Mouse (Mus musculus): ENCODE results near the gene Allc.

DNA sequence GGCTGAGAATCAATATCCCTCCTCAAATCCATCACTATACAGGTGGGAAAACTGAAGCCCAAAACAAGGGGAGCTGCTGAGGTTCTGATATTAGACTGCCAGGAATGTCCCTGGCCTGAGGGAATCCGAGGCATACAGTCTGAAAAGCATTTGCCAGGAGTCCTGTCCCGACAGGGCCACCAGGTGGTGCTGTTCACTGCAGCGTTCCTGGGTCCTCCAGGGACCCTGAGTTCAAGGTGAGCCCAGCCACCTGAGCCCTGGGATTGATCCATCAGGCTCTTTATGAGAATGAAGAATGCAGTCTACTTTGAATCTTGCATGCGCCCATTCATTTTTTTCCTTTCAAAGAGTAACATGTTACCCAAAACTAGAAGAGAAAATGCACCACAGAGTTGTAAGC lies 3.2 kb downstream of the Allc start:
- TF ChIP-seq CEBPB (IDR thresholded peaks at IDR 0.05; ENCODE audit: insufficient read depth, poor library complexity, severe bottlenecking) (no peak), POLR2A (IDR thresholded peaks at IDR 0.05; ENCODE audit: insufficient read length, low read depth) (no peak)

Data from myocyte (in vitro differentiated cells).